Mouse (Mus musculus): ENCODE measurements around the gene Spag6.

The Spag6 gene

GRCm38 (mm10) chr2:18734394-18735127, 40.7 kb downstream of the Spag6 start:
- peak; percentile 11 for DNase-seq

GRCm38 (mm10) chr2:18737040-18737439, 43.2 kb downstream of the Spag6 start:
- no peak for DNase-seq

GRCm38 (mm10) chr2:18739216-18739615, 45.4 kb downstream of the Spag6 start:
- no peak for DNase-seq

- DNase-seq, result peak; percentile 76
Measured at GRCm38 (mm10) chr2:18756144-18756543, 62.3 kb downstream of the Spag6 start.

- DNase-seq, result peak; percentile 15
Measured at GRCm38 (mm10) chr2:18764846-18765245, 71.0 kb downstream of the Spag6 start.

GRCm38 (mm10) chr2:18765481-18766249, 71.8 kb downstream of the Spag6 start:
- peak; percentile 32 for DNase-seq

GRCm38 (mm10) chr2:18766441-18766820, 72.6 kb downstream of the Spag6 start:
- peak; percentile 51 for DNase-seq

GRCm38 (mm10) chr2:18766821-18767541, 73.1 kb downstream of the Spag6 start:
- peak; percentile 91 for DNase-seq

GRCm38 (mm10) chr2:18768414-18768813, 74.6 kb downstream of the Spag6 start:
- DNase-seq, result no peak

GRCm38 (mm10) chr2:18772413-18772812, 78.6 kb downstream of the Spag6 start:
- DNase-seq, result no peak

- DNase-seq, result no peak
Measured at GRCm38 (mm10) chr2:18774326-18774725, 80.5 kb downstream of the Spag6 start.

GRCm38 (mm10) chr2:18778220-18778619, 84.4 kb downstream of the Spag6 start:
- DNase-seq, result peak; percentile 39

GRCm38 (mm10) chr2:18779830-18780229, 86.0 kb downstream of the Spag6 start:
- DNase-seq, result no peak

- DNase-seq, result no peak
Measured at GRCm38 (mm10) chr2:18781296-18781695, 87.5 kb downstream of the Spag6 start.

GRCm38 (mm10) chr2:18794261-18794660, 100.4 kb downstream of the Spag6 start:
- no peak for DNase-seq

- DNase-seq, result no peak
Measured at GRCm38 (mm10) chr2:18797776-18798175, 103.9 kb downstream of the Spag6 start.

GRCm38 (mm10) chr2:18799265-18799965, 105.6 kb downstream of the Spag6 start:
- no peak for DNase-seq
